Mouse (Mus musculus) c-Kit-positive CD71-positive TER-119-negative erythroid progenitor cells, embryonic 14.5 days (primary cell): ENCODE results near the gene Srgn.
"Not testable (repeated sequence)": the region's sequence is repeated elsewhere in the genome, so short reads cannot be mapped to it uniquely, and the experiment has no call there.

Experiments used
- DNase-seq: peaks from one replicate; pipeline ENCODE4 v3.0.0-alpha.2; 2013; ENCODE audit warnings: low read depth

Gene Srgn

DNA sequence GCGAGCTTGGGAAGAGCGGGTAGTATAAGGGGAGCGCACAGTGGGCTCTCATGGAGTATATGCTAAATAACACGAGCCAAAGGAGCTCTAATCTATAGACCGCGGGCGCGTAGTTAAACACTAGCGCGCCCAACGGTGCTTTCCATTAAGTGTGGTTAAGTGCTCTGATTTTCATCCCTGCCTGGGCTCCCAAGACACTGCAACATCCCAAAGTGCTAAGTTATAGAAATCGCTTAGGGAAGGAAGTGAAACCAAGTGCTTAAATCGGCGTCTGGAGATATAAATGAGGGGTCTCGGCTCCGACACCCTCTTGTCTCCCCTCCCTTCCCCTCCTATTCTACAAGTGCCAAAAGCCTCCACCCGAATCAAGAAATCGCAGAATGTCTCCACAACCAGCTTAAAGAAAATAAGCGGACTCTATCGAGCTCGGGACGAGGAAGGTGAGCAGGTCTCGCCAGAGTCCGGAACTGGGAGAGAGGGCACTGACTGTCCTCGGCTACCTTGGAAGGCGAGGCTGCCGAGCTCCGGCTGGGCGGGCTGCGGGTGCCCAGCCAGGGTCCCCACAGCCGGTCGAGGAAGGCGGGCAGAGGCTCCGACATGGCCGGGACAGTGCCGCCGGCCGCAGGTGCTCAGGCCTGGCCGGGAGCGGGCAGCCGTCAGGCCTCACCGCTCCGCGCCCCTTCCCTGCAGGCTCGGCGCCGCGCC, 41.2 kb downstream of the Srgn start:
- DNase-seq: peak; percentile 47

DNA sequence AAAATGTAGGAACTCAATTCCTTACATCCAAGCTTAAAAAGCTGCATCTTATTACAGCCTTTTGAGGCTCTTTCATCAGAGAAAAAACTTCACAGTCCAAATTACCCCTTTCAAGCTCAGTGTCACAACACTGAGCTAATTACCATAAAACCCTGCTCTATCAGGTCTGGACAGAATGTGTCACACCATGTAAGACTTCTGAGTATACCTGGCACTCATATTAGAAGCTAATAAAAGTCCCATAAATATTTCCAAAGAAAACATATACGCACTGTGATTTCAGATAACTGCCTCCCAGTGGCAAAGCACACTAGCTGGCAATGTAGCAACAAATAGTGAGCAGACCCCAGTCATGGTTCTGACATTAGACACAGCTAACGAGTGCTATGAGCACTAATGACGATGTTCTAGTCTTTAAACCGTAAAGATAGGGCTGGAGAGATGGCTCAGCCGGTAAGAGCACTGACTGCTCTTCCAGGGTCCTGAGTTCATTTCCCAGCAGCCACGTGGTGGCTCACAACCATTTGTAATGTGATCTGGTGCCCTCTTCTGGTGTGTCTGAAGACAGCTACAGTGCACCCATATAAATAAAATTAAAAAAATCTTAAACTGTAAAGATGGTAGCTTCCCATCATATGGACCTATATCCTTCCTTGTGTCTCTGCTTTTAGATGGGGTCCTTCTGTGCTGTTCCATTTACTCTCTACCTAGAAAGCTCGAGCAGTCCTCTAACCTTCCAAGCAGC, 46.0 kb downstream of the Srgn start:
- DNase-seq: no peak

DNA sequence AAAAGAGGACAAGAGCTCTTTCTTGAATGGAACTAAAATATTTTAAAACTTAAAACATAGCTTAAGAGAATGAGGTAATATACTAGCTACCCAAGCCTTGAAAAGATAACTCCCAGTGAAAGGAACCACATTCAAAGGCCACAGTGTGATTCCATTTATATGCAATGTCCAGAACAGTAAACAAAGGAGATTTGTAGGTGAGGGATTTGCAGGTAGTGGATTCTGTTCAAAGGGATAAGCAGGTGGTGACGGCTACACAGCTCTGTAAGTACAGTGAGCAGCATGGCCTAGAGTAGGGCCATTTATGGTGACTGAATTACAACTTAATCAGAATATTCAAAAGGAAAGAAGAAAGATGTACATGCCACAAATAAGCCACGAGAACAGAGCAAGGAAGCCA, 50.3 kb downstream of the Srgn start:
- DNase-seq: no peak

DNA sequence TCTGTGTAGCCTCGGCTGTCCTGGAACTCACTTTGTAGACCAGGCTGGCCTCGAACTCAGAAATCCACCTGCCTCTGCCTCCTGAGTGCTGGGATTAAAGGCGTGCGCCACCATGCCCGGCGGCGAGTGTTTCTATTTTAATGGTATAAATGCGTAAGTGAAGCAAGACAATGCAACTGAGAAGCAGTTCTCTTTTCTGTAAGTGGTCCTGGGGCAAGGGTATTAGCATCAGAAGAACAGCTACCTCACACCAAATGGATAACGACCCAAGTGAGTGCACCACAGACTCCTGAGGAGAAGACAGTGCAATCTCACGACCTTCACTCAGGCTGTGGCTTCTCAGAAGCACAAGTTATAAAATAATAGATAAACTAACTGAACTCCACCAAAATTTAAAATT, 52.3 kb downstream of the Srgn start:
- no peak for DNase-seq

DNA sequence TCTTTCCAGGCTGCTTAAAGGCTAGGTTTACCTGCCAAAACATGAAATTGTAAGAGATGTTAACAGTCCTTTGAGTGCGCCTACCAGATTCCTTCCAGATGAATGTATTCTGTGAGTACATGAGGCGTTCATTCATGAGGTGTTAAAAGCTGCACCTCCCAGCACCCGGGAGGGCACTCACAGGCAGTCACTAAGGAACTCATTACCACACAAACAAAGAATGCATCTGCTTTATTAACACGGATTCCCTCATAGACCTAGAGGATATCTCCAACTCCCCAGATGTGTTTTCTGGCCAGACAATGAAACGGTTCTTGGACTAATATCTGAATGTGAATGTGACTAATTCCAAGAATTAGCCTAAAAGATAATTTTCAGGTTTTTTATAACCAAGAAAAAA, 56.1 kb downstream of the Srgn start:
- DNase-seq: no peak

DNA sequence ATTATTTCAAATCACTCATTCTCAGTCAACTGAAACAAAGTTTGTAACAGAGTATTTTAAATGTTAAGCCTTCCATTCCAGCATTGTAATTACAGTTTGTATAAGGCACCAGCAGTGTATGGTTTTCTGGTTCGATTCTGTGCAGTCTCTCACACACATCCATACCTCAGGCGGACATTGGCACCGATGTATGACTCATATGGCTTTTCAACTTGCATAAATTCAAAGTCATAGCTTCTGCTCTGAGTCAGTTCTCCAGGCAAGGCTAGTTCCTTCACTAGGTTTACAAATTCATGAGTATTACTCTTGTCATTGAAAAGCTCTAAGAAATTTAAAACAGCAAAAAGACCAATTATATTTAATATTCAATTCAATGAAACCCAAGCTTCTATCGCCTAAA, 57.5 kb downstream of the Srgn start:
- no peak for DNase-seq

DNA sequence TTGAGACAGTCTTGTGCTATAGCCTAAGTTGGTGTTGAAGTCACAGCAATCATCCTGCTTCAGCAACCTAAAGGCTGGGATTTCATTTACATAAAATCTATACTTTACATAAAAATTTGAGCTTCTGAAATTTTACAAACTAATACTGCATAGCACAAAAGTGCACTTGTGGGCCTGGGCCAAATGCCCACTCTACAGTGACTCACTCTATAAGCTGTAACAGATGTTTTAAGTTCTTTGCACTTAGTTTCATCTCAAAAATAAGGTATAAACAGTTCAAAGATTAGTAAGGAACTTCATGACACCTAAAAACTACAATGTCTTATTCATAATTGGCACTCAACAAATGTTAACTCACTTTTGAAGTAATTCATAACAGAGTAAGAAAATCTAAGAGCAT, 65.9 kb downstream of the Srgn start:
- DNase-seq: no peak

DNA sequence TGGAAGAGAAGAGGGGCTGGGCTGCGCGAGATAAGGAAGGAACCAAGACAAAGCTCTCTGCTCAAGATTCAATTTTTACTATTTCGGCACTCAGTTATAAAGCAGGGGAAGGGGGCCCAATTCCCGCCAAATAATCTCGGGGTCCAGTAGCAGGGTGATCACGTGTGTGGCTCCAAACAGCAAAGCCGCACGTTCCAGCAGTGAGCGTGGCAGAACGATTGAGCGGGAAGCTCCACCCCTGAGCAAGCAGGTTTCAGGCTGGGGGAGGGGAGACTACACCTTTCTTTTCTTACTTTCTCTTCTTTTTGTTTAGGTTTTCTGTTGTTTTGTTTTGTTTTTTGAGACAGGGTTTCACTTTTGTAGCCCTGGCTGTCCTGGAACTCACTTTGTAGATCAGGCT, 75.2 kb downstream of the Srgn start:
- not testable (repeated sequence) for DNase-seq

DNA sequence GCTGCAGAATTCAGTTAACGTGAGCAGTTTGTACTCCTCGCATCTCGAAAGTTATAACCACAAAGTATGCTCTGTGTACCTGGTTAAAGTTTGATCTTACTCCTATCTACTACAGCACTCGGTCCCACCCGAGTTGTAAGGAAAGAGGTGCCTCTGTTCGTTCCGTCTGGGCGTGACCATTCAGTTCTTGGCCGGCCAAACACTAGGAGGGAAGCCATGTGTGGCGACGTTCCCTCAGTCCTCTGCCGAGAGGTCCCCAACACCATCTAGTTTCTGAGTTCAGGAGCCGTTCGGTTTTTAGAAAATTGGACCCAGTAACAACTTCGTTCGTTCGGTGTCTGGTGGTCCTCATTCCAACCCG, 77.0 kb downstream of the Srgn start:
- DNase-seq: no peak

DNA sequence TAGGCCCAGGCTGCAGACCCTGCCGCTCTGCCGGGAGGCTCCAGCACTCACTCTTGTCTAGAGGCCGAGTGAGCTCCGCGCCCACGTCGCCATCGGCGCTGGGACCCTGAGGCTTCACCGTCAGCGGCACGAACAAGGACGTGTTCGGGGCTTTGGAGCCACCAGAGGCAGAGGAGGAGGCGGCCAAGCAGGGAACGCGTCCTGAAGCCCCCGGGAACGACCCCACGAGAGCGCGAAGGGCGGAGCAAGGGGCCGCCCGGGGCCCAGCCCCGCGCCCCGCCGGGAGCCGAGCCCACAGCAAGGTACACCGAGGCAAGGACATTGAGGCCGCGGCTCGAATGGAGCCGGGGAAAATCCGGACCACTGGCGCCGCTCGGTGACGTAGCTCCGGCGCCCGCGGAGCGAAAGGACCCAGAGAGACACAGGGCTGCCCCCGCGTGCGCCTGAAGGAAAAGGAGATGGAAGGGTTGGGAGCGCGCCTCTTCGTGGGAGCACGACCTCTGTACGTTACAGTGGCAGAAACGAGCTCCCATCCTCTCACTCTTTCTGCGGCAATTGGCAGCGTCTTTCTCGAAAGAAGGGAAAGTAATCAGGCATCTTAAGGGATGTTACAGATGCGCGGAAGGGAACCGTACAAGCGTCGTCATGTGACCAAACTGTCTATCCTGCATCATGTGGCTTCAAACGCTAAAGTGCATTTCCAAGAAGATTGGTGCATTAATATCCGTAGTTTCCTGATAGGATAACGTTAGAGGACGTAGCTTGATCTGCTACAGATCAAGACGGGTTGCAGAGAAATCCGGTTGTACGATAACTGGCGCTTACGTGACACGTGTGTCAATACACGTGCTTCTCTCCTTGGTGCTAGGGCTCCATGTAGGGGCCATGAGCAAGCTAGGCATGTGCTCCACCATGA, 77.6 kb downstream of the Srgn start, which contains the start of the genes 4930507D05Rik and Supv3l1:
TSS of gene 4930507D05Rik (plus strand) at position 126 of the 916 bp plus-strand sequence.
TSS of gene Supv3l1 (minus strand) at position 375 of the 916 bp plus-strand sequence.
- DNase-seq: peak; percentile 83
